Mouse (Mus musculus) CH12.LX (cell line): ENCODE measurements around the gene Hnrnpa3.
A peak's percentile ranks its signal among the peaks of the same experiment; 100 is the strongest.

Experiments used
- CTCF ChIP-seq, 2 experiments: IDR thresholded peaks in 1 of 2; conservative IDR thresholded peaks in 1 of 2; 2 replicates each; pipeline ENCODE4 v1.5.1; 2011 to 2012; ENCODE audit warnings: low read depth in 2 of 2, low read length in 2 of 2, improper control_type of control experiment in 1 of 2, inconsistent platforms in 1 of 2, mild to moderate bottlenecking in 1 of 2, moderate library complexity in 1 of 2
- GABPA ChIP-seq: IDR thresholded peaks from 2 replicates; pipeline ENCODE4 v1.6.1; 2012; ENCODE audit warnings: low read depth, low read length, improper control_type of control experiment, inconsistent platforms; ENCODE audit not compliant: insufficient replicate concordance
- HCFC1 ChIP-seq: IDR thresholded peaks from 2 replicates; pipeline ENCODE4 v1.6.1; 2012; ENCODE audit warnings: low read depth, mild to moderate bottlenecking, inconsistent platforms, low read length, improper control_type of control experiment
- JUND ChIP-seq: conservative IDR thresholded peaks from 2 replicates; pipeline ENCODE4 v1.6.1; 2011; ENCODE audit warnings: low read depth, low read length, improper control_type of control experiment
- NRF1 ChIP-seq: IDR thresholded peaks from 2 replicates; pipeline ENCODE4 v1.6.1; 2014; ENCODE audit warnings: low read depth, mild to moderate bottlenecking, inconsistent platforms, low read length, improper control_type of control experiment, moderate library complexity
- USF2 ChIP-seq: conservative IDR thresholded peaks from 2 replicates; pipeline ENCODE4 v1.6.1; 2011; ENCODE audit warnings: low read depth, low read length, improper control_type of control experiment
- ZC3H11A ChIP-seq: IDR thresholded peaks from 2 replicates; pipeline ENCODE4 v1.6.1; 2012; ENCODE audit warnings: low read depth, mild to moderate bottlenecking, inconsistent platforms, low read length, improper control_type of control experiment

DNA sequence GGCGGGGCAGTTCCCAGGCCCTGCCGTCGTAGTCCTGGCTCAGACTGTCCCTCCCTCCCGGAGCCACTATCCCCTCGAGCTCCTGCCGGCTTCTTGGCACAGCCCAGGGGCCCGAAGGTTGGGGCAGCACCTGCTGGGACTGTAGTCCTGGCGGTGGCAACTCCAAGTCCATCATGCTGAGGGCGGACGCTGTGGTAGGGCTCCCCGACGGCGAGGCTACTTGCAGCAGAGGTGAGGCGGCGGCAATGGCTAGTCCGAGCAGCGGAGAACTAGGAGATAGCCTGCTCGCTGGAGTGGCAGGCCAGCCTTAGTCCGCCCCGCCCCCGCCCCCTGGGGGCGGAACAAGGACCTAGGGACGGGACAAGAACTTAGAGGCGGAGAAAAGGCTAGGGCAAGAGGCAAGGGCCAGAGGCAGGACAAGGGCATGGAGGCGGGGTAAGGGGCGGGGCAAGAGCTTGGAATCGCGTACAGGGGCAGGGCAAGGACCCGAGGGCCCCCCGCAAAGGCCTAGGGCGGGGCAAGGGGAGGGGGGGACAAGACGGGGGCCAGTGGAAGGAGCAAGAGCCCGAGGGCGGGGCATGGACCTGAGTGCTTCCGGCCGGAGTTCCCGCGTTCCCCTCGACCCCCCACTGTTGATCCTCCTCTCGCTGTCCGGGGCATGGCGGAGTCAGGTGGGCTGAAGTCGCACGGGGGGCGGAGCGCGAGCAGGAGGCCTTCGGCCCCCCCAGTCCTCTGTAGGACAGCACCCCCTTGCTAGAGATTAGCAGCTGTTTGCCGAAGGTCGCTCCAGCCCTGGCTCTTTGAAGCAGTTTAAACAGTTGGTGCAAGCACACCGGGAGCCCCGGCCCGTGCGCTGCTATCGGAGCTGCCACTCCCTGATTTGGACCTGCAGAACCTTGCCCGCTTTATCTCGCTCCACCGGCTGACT is 45.4 kb downstream of the Hnrnpa3 start, which contains the start of gene Nfe2l2:
- TF ChIP-seq JUND (no peak), NRF1 (0 out of 2 replicates have a peak, but pooled peaks have one; percentile 21), ZC3H11A (no peak), CTCF (conservative IDR thresholded peaks at IDR 0.05 in 1 of 2, IDR thresholded peaks at IDR 0.05 in 1 of 2; ENCODE audit: low read depth in 2 of 2, low read length in 2 of 2) (no peak), GABPA (no peak), HCFC1 (peak; percentile 40; the same call in 1 of the 2 replicates), USF2 (no peak)
